10 mouse cellular contexts compared by ENCODE assay signal in genomic region chr6:101354230-101354881, GRCm38 (mm10). TPM values are rescaled to one million over a fixed set of nuclear protein-coding genes. Genes with fewer than 3 reads are reported as not detected.
A peak's percentile ranks its signal among the peaks of the same experiment; 100 is the strongest.
DNase-seq lines count a peak whose midpoint lies in the region; ATAC-seq lines count a peak whose summit lies in the region.
"Had no signal": no experiment of that assay in that cellular context is flagged by ENCODE, and none has a peak within 500 bp of the region (broad histone marks: within the 10 kb centered on the region; RNA-seq: fewer than 3 reads in every experiment).

No protein-coding gene starts in this region.

- no peak overlapping the region for H3K4me2 ChIP-seq in forebrain, embryonic 15.5 days (replicated peaks)
- H3K4me2 ChIP-seq in hindbrain, embryonic 14.5 days (replicated peaks): no peak overlapping the region

- H3K27me3 ChIP-seq in forebrain, embryonic 15.5 days: no peaks in the 10 kb centered on the region
- H3K27me3 ChIP-seq in hindbrain, embryonic 14.5 days (ENCODE audit: control insufficient read depth, insufficient read depth, low read length): no peaks in the 10 kb centered on the region
- H3K27me3 ChIP-seq: CH12.LX had no signal

- no peak overlapping the region for H3K4me3 ChIP-seq in forebrain, embryonic 15.5 days
- no peak overlapping the region for H3K4me3 ChIP-seq in hindbrain, embryonic 14.5 days (replicated peaks; ENCODE audit: low read length)

- DNase-seq in heart, adult 18-20 months: peak; percentile 79
- DNase-seq in heart, postnatal 25 days (ENCODE audit: low spot score): no peak
- DNase-seq in hindbrain, embryonic 14.5 days (ENCODE audit: low spot score): no peak
- peak; percentile 50 for DNase-seq in right cerebral cortex, postnatal 14 days
- DNase-seq in B cell, adult 2 months: no peak
- DNase-seq in adrenal gland, postnatal 10 days: no peak

- peaks cover 36% of the 10 kb centered on the region for H3K4me1 ChIP-seq in forebrain, embryonic 15.5 days
- peaks cover 33% of the 10 kb centered on the region for H3K4me1 ChIP-seq in hindbrain, embryonic 14.5 days (replicated peaks; ENCODE audit: control insufficient read depth, insufficient read depth, low read length)

- no peak overlapping the region for H3K9ac ChIP-seq in forebrain, embryonic 15.5 days (replicated peaks)
- H3K9ac ChIP-seq in hindbrain, embryonic 14.5 days: no peak overlapping the region

- ATAC-seq in forebrain, embryonic 15.5 days (replicated peaks): peak; percentile 61
- ATAC-seq in hindbrain, embryonic 14.5 days (ENCODE audit: low FRiP score): peak; percentile 59; the same call in 1 of the 2 replicates
- ATAC-seq in monocyte, adult 5-6 weeks (replicated peaks; ENCODE audit: insufficient number of reproducible peaks, low FRiP score, low TSS enrichment, poor library complexity, severe bottlenecking): no peak

- no peak overlapping the region for H3K27ac ChIP-seq in forebrain, embryonic 15.5 days (replicated peaks)
- 0 out of 2 replicates have a peak overlapping the region, but pooled peaks have one; percentile 26 for H3K27ac ChIP-seq in hindbrain, embryonic 14.5 days
- H3K27ac ChIP-seq: kidney, postnatal 0 days had no signal

- no peaks in the 10 kb centered on the region for H3K9me3 ChIP-seq in forebrain, embryonic 15.5 days
- no peaks in the 10 kb centered on the region for H3K9me3 ChIP-seq in hindbrain, embryonic 14.5 days (ENCODE audit: control insufficient read depth, low read length)

- no peaks in the 10 kb centered on the region for H3K36me3 ChIP-seq in forebrain, embryonic 15.5 days
- no peaks in the 10 kb centered on the region for H3K36me3 ChIP-seq in hindbrain, embryonic 14.5 days (replicated peaks; ENCODE audit: control insufficient read depth, insufficient read depth)

- 24% methylated on average over 8 of the region's 8 CpGs for WGBS in forebrain, embryonic 15.5 days
- WGBS in hindbrain, embryonic 14.5 days: 43% methylated on average over 8 of the region's 8 CpGs

- intact Hi-C loops in heart, postnatal 25 days (cut with DNase I): no loop called here

RNA-seq across cellular contexts. Expression of gene Pdzrn3, which starts 23.3 kb away (rescaled TPM):
- 10 to 100 TPM; 28.7 to 33.5 TPM for total RNA-seq in heart, adult 18-20 months (2021)
- total RNA-seq in heart, postnatal 25 days (2021): 10 to 100 TPM; 28.6 to 35.5 TPM
- polyA plus RNA-seq in forebrain, embryonic 15.5 days (2015; fragmentation: Nextera tagmentation; extraction: Ambion mirVana): 21.9 and 24.0 TPM in 2 replicates
- polyA plus RNA-seq in hindbrain, embryonic 14.5 days (2014; fragmentation: Nextera tagmentation; extraction: Ambion mirVana): 23.2 and 23.5 TPM in 2 replicates
- total RNA-seq in adrenal gland, postnatal 10 days (2021): 10 to 100 TPM; 15.7 to 21.4 TPM
- not detected in 3 replicates for total RNA-seq in monocyte, adult 5-6 weeks (2017)
- total RNA-seq: CH12.LX had no signal

Comparison
In these comparisons a context has a peak if more than half of its experiments do, and no peak if none do; other contexts are left out.
1. DNase-seq: peak in heart, adult 18-20 months (2 of 2) and right cerebral cortex, postnatal 14 days (single experiment); none in heart, postnatal 25 days (single experiment), hindbrain, embryonic 14.5 days (single experiment), B cell, adult 2 months (0 of 2) and adrenal gland, postnatal 10 days (single experiment).
2. RNA of gene Pdzrn3, which starts 23.3 kb away (total RNA-seq): 28.6 to 35.5 TPM in heart, postnatal 25 days, 28.7 to 33.5 TPM in heart, adult 18-20 months and 15.7 to 21.4 TPM in adrenal gland, postnatal 10 days; not detected in monocyte, adult 5-6 weeks; every median in the first group is over 10 times any median in the second.